Mouse (Mus musculus) adrenal gland, adult 2 months (tissue): ENCODE measurements around the gene Usp30. TPM values are rescaled to one million over a fixed set of nuclear protein-coding genes. Genes with fewer than 3 reads are reported as not detected.

Experiments
- DNase-seq: peaks from one replicate; pipeline ENCODE4 v3.0.0; 2021
- long read RNA-seq: library from polyadenylated mRNA; stranded (forward); transcript quantifications from one replicate; pipeline ENCODE4 v2.0.0, GENCODE M21; 2021
- polyA plus RNA-seq: library from polyadenylated mRNA; depleted of rRNA; stranded (reverse); fragments of >200 nt; gene quantifications from 2 replicates; pipeline ENCODE4 v1.2.3, GENCODE M21; 2012; rRNA removed
- total RNA-seq, 2 experiments: library from RNA; stranded (reverse); gene quantifications; 2 replicates each; pipeline ENCODE4 v1.2.3; 2021

Gene Usp30
- total RNA-seq (10 to 100 TPM; 25.4 to 40.0 TPM), polyA plus RNA-seq (26.6 and 31.3 TPM in 2 replicates)
- long read RNA-seq, full-length matches to known transcripts, result 24 of 41 reads
- long read RNA-seq, partial matches to known transcripts, result 2 of 41 reads
- long read RNA-seq, other reads (novel, unspliced or antisense), result 15 of 41 reads

- no peak for DNase-seq
These were observed at the start of gene Usp30 for GRCm38 (mm10) chr5:114065161-114065560. TSS of gene Usp30 (plus strand) at chr5:114065461.

GRCm38 (mm10) chr5:114024390-114024789, 40.9 kb upstream of the Usp30 start:
- DNase-seq, result no peak

- DNase-seq, result no peak
These were observed 40.4 kb upstream of the Usp30 start for GRCm38 (mm10) chr5:114024885-114025284.

DNA sequence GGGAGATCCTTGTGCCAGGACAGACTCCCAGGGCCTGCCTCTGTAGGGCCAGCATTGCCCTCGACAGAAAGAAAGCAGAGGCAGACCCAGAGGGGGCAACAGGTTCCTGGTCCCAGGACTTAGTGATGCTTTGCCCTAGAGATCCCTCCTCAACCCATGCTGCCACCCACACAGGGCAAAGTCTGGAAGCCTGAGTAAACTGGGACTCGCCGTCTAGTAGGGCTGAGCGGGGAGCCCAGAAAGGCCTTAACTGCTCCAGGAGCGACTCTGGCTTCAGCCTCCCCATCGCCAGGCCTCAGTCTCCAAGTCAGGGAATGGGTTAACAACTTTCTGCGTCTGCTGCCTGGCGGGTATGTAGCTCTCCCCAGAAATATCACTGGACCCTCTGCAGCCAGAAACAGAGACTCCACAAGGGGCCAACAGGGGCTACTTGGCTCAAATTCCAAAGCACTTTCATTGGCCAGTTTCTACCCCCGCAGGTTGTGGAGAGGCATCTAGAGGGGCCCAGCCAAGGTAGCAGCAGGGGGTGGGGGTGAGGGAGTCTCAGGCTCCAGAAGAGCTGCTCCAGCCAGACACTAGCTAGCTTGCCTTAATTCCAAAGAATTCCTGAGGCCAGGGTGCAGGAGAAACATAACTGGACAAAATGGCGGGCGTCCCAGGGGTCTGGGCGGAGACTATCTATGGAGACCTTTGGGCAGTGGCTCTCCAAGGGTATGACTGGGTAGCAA, 37.9 kb upstream of the Usp30 start:
- no peak for DNase-seq

DNA sequence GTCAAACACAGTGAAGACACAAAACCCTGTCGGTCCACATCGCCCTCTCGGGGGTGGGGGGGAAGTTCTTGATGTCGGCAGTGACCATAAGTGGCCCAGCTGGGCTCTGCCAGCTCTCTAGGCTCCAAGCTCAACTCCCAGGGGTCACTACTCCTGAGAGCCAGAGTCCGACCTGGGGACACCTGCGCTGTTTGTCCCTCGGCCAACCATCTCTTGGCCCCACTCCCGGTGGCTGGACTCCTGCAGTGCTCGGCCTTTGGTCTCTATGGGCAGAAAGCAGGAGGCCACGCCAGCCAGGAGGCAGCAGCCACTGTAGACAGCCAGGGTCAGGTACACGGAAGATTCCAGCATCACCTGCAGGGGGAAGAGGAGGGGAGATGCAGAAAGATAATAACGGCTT, 37.1 kb upstream of the Usp30 start:
- DNase-seq, result peak; percentile 24

DNA sequence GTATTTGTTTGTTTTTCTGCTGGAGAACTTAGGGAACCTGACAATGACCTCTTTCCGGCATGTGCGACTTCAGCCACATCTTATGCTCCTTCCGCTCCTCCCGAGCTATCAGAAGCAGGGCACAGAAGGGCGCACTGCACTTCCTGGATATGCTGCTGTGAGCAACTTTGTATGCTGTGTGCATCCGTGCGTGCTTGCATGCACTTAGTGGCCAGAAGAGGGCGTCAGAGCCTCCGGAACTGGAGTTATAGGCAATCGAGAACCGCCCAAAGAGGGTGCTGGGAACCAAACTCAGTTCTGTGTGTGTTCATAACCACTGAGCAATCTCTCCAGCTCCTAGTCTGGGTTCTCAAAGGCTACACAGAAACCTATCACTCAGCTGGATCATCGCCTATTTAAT, 34.6 kb upstream of the Usp30 start:
- DNase-seq, result no peak

DNA sequence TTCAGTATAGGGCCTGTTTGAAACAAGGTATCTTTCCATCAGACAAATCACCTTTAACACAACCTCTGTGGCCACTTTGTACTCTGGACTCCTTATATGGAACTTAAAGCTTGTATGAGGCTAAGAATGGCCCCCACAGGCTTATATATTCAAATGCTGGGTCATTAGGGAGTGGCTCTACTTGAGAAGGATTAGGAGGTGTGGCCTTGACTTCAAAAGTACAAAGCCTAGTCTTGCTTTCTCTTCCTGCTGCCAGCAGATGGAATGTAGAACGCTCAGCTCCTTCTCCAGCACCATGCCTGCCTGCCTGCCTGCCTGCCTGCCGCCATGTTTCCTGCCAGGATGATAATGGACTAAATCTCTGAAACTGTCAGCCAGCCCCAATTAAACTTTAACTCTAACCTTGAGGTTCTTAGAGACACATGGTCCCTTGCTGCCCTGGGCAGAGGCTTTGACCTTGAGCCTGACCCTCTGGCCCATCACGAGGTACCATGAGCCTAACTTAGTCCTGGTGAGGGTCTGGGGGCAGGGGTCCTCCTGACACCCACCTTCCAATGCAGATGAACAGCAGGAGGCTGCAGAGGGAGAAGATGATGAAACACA, 33.0 kb upstream of the Usp30 start:
- no peak for DNase-seq

- no peak for DNase-seq
These were observed 30.9 kb upstream of the Usp30 start for GRCm38 (mm10) chr5:114034393-114034792.

- no peak for DNase-seq
These were observed 30.1 kb upstream of the Usp30 start for GRCm38 (mm10) chr5:114035111-114035510.

DNA sequence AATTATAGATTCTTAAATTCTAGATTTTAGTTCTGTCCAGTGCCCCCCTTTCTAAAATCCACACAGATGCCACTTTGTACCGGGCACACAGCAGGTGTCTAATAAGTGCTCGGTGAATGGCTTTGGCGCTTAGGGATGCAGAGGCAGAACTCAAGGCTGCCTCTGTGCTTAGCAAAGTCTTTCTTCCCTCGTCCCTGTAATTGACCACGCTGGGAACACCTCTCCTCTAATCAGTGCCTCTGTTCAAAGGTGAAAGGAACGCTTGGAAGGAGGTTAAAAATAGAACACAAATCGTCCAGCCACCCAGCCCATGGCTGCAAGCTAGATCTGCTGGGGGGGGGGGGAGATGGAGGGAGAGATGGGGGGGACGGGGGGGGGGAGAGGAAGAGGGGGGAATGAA, 24.8 kb upstream of the Usp30 start:
- no peak for DNase-seq

GRCm38 (mm10) chr5:114040911-114041310, 24.4 kb upstream of the Usp30 start:
- DNase-seq, result no peak

GRCm38 (mm10) chr5:114041327-114041930, 23.8 kb upstream of the Usp30 start:
- peak; percentile 56 for DNase-seq

- no peak for DNase-seq
These were observed 21.5 kb upstream of the Usp30 start for GRCm38 (mm10) chr5:114043800-114044199.

DNA sequence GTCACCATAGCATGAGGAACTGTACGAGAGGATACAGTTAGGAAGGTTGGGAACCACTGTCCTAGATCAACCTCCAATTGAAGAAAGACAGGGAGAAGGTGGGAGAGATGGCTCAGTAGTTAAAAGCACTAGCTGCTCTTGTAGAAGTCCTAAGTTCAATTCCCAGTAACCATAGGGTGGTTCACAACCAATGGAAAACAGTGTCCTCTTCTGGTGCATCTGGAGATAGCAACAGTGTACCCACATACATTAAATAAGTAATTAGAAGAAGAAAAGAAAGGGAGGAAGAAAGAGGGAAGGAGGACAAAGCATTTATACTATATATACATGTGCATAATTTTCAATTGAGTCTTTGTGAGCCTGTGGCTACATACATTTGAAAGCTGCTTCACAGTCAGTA, 20.1 kb upstream of the Usp30 start:
- DNase-seq, result no peak

DNA sequence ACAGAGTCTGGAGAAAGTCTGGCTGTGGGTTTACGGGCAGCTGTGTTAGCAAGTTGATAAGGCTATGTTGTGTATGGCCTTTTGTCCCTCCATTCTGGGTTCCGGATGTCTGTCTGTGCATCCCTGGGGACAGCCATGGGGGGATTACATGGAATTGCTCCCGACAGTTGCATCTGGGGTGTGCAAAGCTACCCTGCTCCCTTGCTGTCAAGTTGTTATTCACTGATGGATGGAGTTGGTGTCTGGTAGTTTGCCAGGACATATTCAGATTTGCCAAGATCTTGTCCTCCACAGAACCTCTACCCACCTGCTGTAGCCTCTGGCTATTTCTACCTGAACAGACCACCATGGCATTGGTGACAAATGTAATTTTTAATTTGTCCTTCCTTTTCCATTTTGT, 19.1 kb upstream of the Usp30 start:
- no peak for DNase-seq

DNA sequence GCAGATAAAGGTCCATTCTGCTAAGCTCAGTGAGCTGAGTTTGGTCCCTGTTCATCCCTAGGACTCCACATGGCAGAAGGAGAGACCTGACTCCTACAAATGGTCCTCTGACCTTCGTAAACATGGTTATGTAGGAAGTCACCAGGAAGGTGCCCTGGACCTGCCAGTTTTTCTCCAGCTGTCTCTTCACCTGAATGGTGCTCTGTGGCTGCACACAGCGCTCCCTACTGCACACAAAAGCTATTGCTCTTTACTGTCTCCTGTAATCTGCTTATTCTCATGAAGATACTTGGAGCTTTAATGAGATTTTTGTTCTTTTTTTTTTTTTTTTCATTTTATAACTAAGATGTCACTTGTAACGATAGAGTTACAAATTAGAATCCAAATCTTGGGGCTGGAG, 18.7 kb upstream of the Usp30 start:
- DNase-seq, result no peak

GRCm38 (mm10) chr5:114047182-114047581, 18.1 kb upstream of the Usp30 start:
- no peak for DNase-seq

GRCm38 (mm10) chr5:114048731-114049308, 16.4 kb upstream of the Usp30 start:
- DNase-seq, result no peak

- DNase-seq, result peak; percentile 82
These were observed 13.0 kb upstream of the Usp30 start for GRCm38 (mm10) chr5:114052246-114052761.

- no peak for DNase-seq
These were observed 8.0 kb upstream of the Usp30 start for GRCm38 (mm10) chr5:114057129-114057731.

DNA sequence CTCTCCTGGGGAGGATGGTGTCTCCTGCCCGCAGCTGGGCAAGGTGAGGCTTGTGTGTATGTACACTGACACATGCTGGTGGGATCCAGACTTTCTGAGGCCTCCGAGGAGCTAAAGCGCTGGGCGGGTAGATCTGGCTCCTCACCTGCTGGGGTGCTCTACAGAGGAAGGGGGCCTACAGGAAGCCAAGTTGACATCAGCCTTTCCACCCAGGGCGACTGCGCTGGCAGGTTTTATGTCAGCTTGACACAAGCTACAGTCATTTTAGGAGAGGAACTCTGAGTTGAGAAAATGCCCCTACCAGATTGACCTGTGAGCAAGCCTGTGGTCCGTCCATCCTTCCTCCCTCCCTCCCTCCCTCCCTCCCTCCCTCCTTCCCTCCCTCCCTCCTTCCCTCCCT, 3.6 kb upstream of the Usp30 start:
- DNase-seq, result no peak

- no peak for DNase-seq
These were observed 1.3 kb upstream of the Usp30 start for GRCm38 (mm10) chr5:114063958-114064357.
